Comparison of ENCODE assay signal across 18 mouse cellular contexts in genomic region chr10:45399702-45400243, GRCm38 (mm10).
DNase-seq lines count a peak whose midpoint lies in the region; ATAC-seq and TF ChIP-seq lines count a peak whose summit lies in the region.
"Had no signal": no experiment of that assay in that cellular context is flagged by ENCODE, and none has a peak within 500 bp of the region (broad histone marks: within the 10 kb centered on the region; RNA-seq: fewer than 3 reads in every experiment).

No protein-coding gene starts in this region.

- peak; percentile 12 for DNase-seq in midbrain, embryonic 11.5 days (ENCODE audit: low spot score, missing footprints)
- DNase-seq in midbrain, embryonic 10.5 days (ENCODE audit: low spot score): no peak
- no peak for DNase-seq in embryonic facial prominence, embryonic 10.5 days (ENCODE audit: low spot score)
- no peak for DNase-seq in adrenal gland, adult 8-10 months
- no peak for DNase-seq in heart, adult 2 months
- DNase-seq in kidney, postnatal 25 days: no peak
- DNase-seq: adrenal gland, postnatal 14 days; cerebellum, adult 18-20 months; cerebellum, adult 9-11 months; cerebellum, postnatal 36 days; heart, adult 18-20 months; heart, postnatal 14 days had no signal

- no peak overlapping the region for H3K9ac ChIP-seq in midbrain, embryonic 11.5 days (ENCODE audit: low read length)
- no peak overlapping the region for H3K9ac ChIP-seq in liver, embryonic 15.5 days
- H3K9ac ChIP-seq in heart, adult 2 months (ENCODE audit: low read depth, low read length): no peak overlapping the region
- H3K9ac ChIP-seq: forebrain, embryonic 15.5 days; heart, embryonic 15.5 days; hindbrain, embryonic 14.5 days had no signal

- WGBS in midbrain, embryonic 11.5 days: 91% methylated on average over 7 of the region's 7 CpGs
- 88% methylated on average over 7 of the region's 7 CpGs for WGBS in midbrain, embryonic 10.5 days
- 74% methylated on average over 7 of the region's 7 CpGs for WGBS in embryonic facial prominence, embryonic 10.5 days
- WGBS in liver, embryonic 15.5 days (ENCODE audit: insufficient replicate concordance): 21% methylated on average over 7 of the region's 7 CpGs
- WGBS in heart, adult 2 months: 68% methylated on average over 7 of the region's 7 CpGs

- intact Hi-C loops in heart, adult 2 months (cut with DNase I): no loop called here

- no peaks in the 10 kb centered on the region for H3K79me2 ChIP-seq in heart, adult 2 months (replicated peaks; ENCODE audit: control insufficient read depth, insufficient read depth, low read length)

- no peak for TF ChIP-seq EP300 in heart, adult 2 months (IDR thresholded peaks at IDR 0.05; ENCODE audit: insufficient read depth, low read depth, low read length)

- H3K4me3 ChIP-seq in midbrain, embryonic 11.5 days (ENCODE audit: low read depth, low read length): no peak overlapping the region
- no peak overlapping the region for H3K4me3 ChIP-seq in midbrain, embryonic 10.5 days
- no peak overlapping the region for H3K4me3 ChIP-seq in embryonic facial prominence, embryonic 10.5 days
- H3K4me3 ChIP-seq in liver, embryonic 15.5 days (replicated peaks): no peak overlapping the region; the same call in 1 of the 2 replicates
- no peak overlapping the region for H3K4me3 ChIP-seq in heart, adult 2 months
- H3K4me3 ChIP-seq: forebrain, embryonic 15.5 days; heart, embryonic 15.5 days; hindbrain, embryonic 10.5 days had no signal

- no peaks in the 10 kb centered on the region for H3K27me3 ChIP-seq in midbrain, embryonic 11.5 days (ENCODE audit: control insufficient read depth, insufficient read depth, low read length)
- H3K27me3 ChIP-seq in midbrain, embryonic 10.5 days (ENCODE audit: low read depth, poor library complexity, severe bottlenecking): no peaks in the 10 kb centered on the region
- no peaks in the 10 kb centered on the region for H3K27me3 ChIP-seq in embryonic facial prominence, embryonic 10.5 days (replicated peaks; ENCODE audit: low read depth, poor library complexity, severe bottlenecking)
- no peaks in the 10 kb centered on the region for H3K27me3 ChIP-seq in liver, embryonic 15.5 days
- no peaks in the 10 kb centered on the region for H3K27me3 ChIP-seq in heart, adult 2 months (ENCODE audit: control insufficient read depth, insufficient read depth, low read length)
- H3K27me3 ChIP-seq: forebrain, embryonic 15.5 days; heart, embryonic 15.5 days had no signal

- H3K9me3 ChIP-seq in midbrain, embryonic 11.5 days (ENCODE audit: control insufficient read depth, low read length): no peaks in the 10 kb centered on the region
- H3K9me3 ChIP-seq in midbrain, embryonic 10.5 days (replicated peaks): no peaks in the 10 kb centered on the region
- H3K9me3 ChIP-seq in embryonic facial prominence, embryonic 10.5 days: no peaks in the 10 kb centered on the region
- H3K9me3 ChIP-seq in liver, embryonic 15.5 days (replicated peaks): no peaks in the 10 kb centered on the region
- H3K9me3 ChIP-seq: forebrain, embryonic 15.5 days; heart, embryonic 15.5 days; hindbrain, embryonic 10.5 days had no signal

- no peak overlapping the region for H3K27ac ChIP-seq in midbrain, embryonic 11.5 days (ENCODE audit: low read depth, low read length)
- H3K27ac ChIP-seq in midbrain, embryonic 10.5 days (replicated peaks): no peak overlapping the region
- 0 out of 2 replicates have a peak overlapping the region, but pooled peaks have one; percentile 24 for H3K27ac ChIP-seq in embryonic facial prominence, embryonic 10.5 days (replicated peaks)
- peak overlapping the region; percentile 29; the same call in 1 of the 2 replicates for H3K27ac ChIP-seq in liver, embryonic 15.5 days (replicated peaks)
- no peak overlapping the region for H3K27ac ChIP-seq in heart, adult 2 months
- H3K27ac ChIP-seq: forebrain, embryonic 15.5 days; heart, embryonic 15.5 days; hindbrain, embryonic 10.5 days; hindbrain, embryonic 14.5 days had no signal

- no peak overlapping the region for H3K4me2 ChIP-seq in midbrain, embryonic 11.5 days
- peak overlapping the region; percentile 46 for H3K4me2 ChIP-seq in liver, embryonic 15.5 days
- H3K4me2 ChIP-seq: forebrain, embryonic 15.5 days; heart, embryonic 11.5 days; heart, embryonic 15.5 days; hindbrain, embryonic 14.5 days had no signal

- ATAC-seq in midbrain, embryonic 11.5 days (ENCODE audit: low FRiP score): no peak
- peak; percentile 37; the same call in 1 of the 2 replicates for ATAC-seq in liver, embryonic 15.5 days (ENCODE audit: insufficient read depth)
- ATAC-seq: forebrain, embryonic 15.5 days had no signal

- H3K4me1 ChIP-seq in midbrain, embryonic 11.5 days (ENCODE audit: control insufficient read depth, insufficient read depth, low read length): no peaks in the 10 kb centered on the region
- H3K4me1 ChIP-seq in midbrain, embryonic 10.5 days: no peaks in the 10 kb centered on the region
- peaks cover 15% of the 10 kb centered on the region for H3K4me1 ChIP-seq in embryonic facial prominence, embryonic 10.5 days
- peaks cover 14% of the 10 kb centered on the region for H3K4me1 ChIP-seq in liver, embryonic 15.5 days (replicated peaks)
- H3K4me1 ChIP-seq in heart, adult 2 months (ENCODE audit: control insufficient read depth, insufficient read depth, low read length): no peaks in the 10 kb centered on the region
- H3K4me1 ChIP-seq: forebrain, embryonic 15.5 days; heart, embryonic 15.5 days; hindbrain, embryonic 10.5 days had no signal

- no peaks in the 10 kb centered on the region; the same call in 1 of the 2 replicates for H3K36me3 ChIP-seq in midbrain, embryonic 11.5 days (ENCODE audit: control insufficient read depth, insufficient read depth, low read length)
- H3K36me3 ChIP-seq in midbrain, embryonic 10.5 days: peaks cover 14% of the 10 kb centered on the region; the same call in 1 of the 2 replicates
- H3K36me3 ChIP-seq in embryonic facial prominence, embryonic 10.5 days (replicated peaks): peaks cover 24% of the 10 kb centered on the region
- no peaks in the 10 kb centered on the region for H3K36me3 ChIP-seq in liver, embryonic 15.5 days (replicated peaks)
- no peaks in the 10 kb centered on the region for H3K36me3 ChIP-seq in heart, adult 2 months (ENCODE audit: control insufficient read depth, insufficient read depth, low read length)
- H3K36me3 ChIP-seq: forebrain, embryonic 15.5 days; heart, embryonic 15.5 days had no signal

- no peak for TF ChIP-seq CTCF in heart, adult 2 months (IDR thresholded peaks at IDR 0.05)

- TF ChIP-seq POLR2A in heart, adult 2 months (IDR thresholded peaks at IDR 0.05; ENCODE audit: insufficient read depth, low read depth, low read length): no peak

Comparison
In these comparisons a context has a peak if more than half of its experiments do, and no peak if none do; other contexts are left out.
1. H3K27ac ChIP-seq: peak in embryonic facial prominence, embryonic 10.5 days (single experiment) and liver, embryonic 15.5 days (single experiment); none in midbrain, embryonic 11.5 days (single experiment), midbrain, embryonic 10.5 days (single experiment) and heart, adult 2 months (single experiment).